10 mouse cellular contexts compared by ENCODE assay signal in the genomic region with DNA sequence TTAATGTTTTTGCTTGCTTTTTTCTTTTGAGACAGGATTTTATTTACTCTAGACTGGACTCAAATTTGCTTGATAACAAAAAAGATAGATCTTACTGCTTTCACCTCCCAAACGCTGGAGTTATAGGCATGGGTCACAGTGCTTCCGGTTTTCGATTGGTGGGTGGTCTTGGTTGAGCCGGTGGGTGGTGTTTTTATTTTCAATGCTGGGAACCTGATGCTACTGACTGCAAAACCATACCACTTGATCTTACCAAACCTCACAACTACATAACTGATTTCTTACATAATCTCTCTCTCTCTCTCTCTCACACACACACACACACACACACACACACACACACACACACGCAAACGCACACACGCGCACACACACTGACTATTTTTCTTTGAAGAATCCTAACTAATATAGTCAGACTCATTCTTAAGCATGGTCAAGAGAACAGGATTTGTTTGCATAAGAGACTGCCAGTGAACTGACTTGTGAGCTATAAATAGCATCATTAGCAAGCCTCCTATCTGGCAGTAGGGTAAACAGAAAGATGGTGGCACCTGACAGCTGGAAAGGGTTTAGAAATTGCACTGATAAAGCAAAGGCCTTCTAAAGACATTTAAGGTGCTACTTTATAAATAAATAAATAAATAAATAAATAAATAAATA. TPM values are rescaled to one million over a fixed set of nuclear protein-coding genes. Genes with fewer than 3 reads are reported as not detected.
DNase-seq lines count a peak whose midpoint lies in the region; ATAC-seq lines count a peak whose summit lies in the region.
"Had no signal": no experiment of that assay in that cellular context is flagged by ENCODE, and none has a peak within 500 bp of the region (broad histone marks: within the 10 kb centered on the region; RNA-seq: fewer than 3 reads in every experiment).

No protein-coding gene starts in this region.

- intact Hi-C loops in heart, postnatal 10 days (cut with DNase I): no loop called here

- H3K27ac ChIP-seq in heart, embryonic 10.5 days: peak overlapping the region; percentile 63
- H3K27ac ChIP-seq in intestine, embryonic 15.5 days: peak overlapping the region; percentile 48; the same call in 1 of the 2 replicates
- H3K27ac ChIP-seq: midbrain, embryonic 15.5 days had no signal

- H3K27me3 ChIP-seq in heart, embryonic 10.5 days (ENCODE audit: insufficient read depth, poor library complexity, severe bottlenecking): 0 out of 2 replicates have a peak, but pooled peaks cover 5% of the 10 kb centered on the region
- H3K27me3 ChIP-seq in intestine, embryonic 15.5 days (replicated peaks): no peaks in the 10 kb centered on the region
- H3K27me3 ChIP-seq: midbrain, embryonic 15.5 days had no signal

- no peak for DNase-seq in heart, embryonic 10.5 days (ENCODE audit: low spot score)
- DNase-seq in heart, postnatal 10 days: no peak
- peak; percentile 48 for DNase-seq in retina, postnatal 1 day
- DNase-seq in retina, embryonic 14.5 days (ENCODE audit: low spot score): no peak
- peak; percentile 35 for DNase-seq in yolk sac, embryonic 10.5 days (ENCODE audit: low spot score)
- DNase-seq in adrenal gland, adult 8-10 months: no peak
- DNase-seq: adrenal gland, postnatal 36 days had no signal

- H3K4me3 ChIP-seq in heart, embryonic 10.5 days: no peak overlapping the region
- H3K4me3 ChIP-seq in intestine, embryonic 15.5 days (replicated peaks): no peak overlapping the region
- H3K4me3 ChIP-seq: midbrain, embryonic 15.5 days had no signal

- no peak overlapping the region for H3K9ac ChIP-seq in intestine, embryonic 15.5 days
- H3K9ac ChIP-seq: midbrain, embryonic 15.5 days had no signal

- peaks cover 47% of the 10 kb centered on the region for H3K4me1 ChIP-seq in heart, embryonic 10.5 days
- H3K4me1 ChIP-seq in intestine, embryonic 15.5 days (replicated peaks): peaks cover 17% of the 10 kb centered on the region

- ATAC-seq in intestine, embryonic 15.5 days: peak; percentile 58
- ATAC-seq in frontal cortex, adult (ENCODE audit: low TSS enrichment): no peak
- ATAC-seq: midbrain, embryonic 15.5 days had no signal

- no peak overlapping the region for H3K4me2 ChIP-seq in intestine, embryonic 15.5 days (replicated peaks)
- H3K4me2 ChIP-seq: midbrain, embryonic 15.5 days had no signal

- no peaks in the 10 kb centered on the region for H3K36me3 ChIP-seq in heart, embryonic 10.5 days
- no peaks in the 10 kb centered on the region for H3K36me3 ChIP-seq in intestine, embryonic 15.5 days
- H3K36me3 ChIP-seq: midbrain, embryonic 15.5 days had no signal

- WGBS in heart, embryonic 10.5 days: 66% methylated on average over 8 of the region's 8 CpGs
- WGBS in intestine, embryonic 15.5 days: 35% methylated on average over 8 of the region's 8 CpGs

- no peaks in the 10 kb centered on the region for H3K9me3 ChIP-seq in heart, embryonic 10.5 days
- no peaks in the 10 kb centered on the region for H3K9me3 ChIP-seq in intestine, embryonic 15.5 days
- H3K9me3 ChIP-seq: midbrain, embryonic 15.5 days had no signal

RNA-seq across cellular contexts. Expression of a gene that starts 37.6 kb away (rescaled TPM):
- polyA plus RNA-seq in heart, embryonic 10.5 days (2016; fragmentation: Nextera tagmentation; extraction: Ambion mirVana): 43.6 and 46.0 TPM in 2 replicates
- 10 to 100 TPM; 62.3 to 63.3 TPM for total RNA-seq in heart, postnatal 10 days (2021)
- polyA plus RNA-seq in intestine, embryonic 15.5 days (2015; fragmentation: Nextera tagmentation; extraction: Ambion mirVana): 39.3 and 46.0 TPM in 2 replicates
- total RNA-seq in adrenal gland, adult 8-10 months (2022): 10 to 100 TPM; 38.6 to 65.5 (median 49.7) TPM

Comparison
In these comparisons a context has a peak if more than half of its experiments do, and no peak if none do; other contexts are left out.
1. DNase-seq: peak in retina, postnatal 1 day (single experiment) and yolk sac, embryonic 10.5 days (single experiment); none in heart, embryonic 10.5 days (single experiment), heart, postnatal 10 days (0 of 2), retina, embryonic 14.5 days (single experiment) and adrenal gland, adult 8-10 months (single experiment).